ENCODE assay signal across 25 mouse cellular contexts in genomic region chr6:121380576-121380975, GRCm38 (mm10). TPM values are rescaled to one million over a fixed set of nuclear protein-coding genes. Genes with fewer than 3 reads are reported as not detected.
"Had no signal": no experiment of that assay in that cellular context is flagged by ENCODE, and none has a peak within 500 bp of the region (broad histone marks: within the 10 kb centered on the region; RNA-seq: fewer than 3 reads in every experiment).

No protein-coding gene starts in this region.

- H3K27ac ChIP-seq: heart, embryonic 13.5 days; heart, embryonic 15.5 days; hindbrain, embryonic 10.5 days; hindbrain, embryonic 12.5 days; hindbrain, embryonic 14.5 days; intestine, embryonic 15.5 days; layer of hippocampus, adult 2 months; limb, embryonic 13.5 days; limb, embryonic 15.5 days; liver, embryonic 12.5 days; liver, embryonic 14.5 days had no signal

- ATAC-seq: hindbrain, embryonic 16.5 days; inflammation-experienced regulatory T-cells, adult 6 months; intestine, embryonic 15.5 days; intestine, postnatal 0 days; liver, embryonic 12.5 days had no signal

- H3K4me1 ChIP-seq: heart, embryonic 13.5 days; heart, embryonic 15.5 days; intestine, embryonic 15.5 days; liver, embryonic 12.5 days had no signal

- H3K9me3 ChIP-seq: heart, embryonic 13.5 days; heart, embryonic 15.5 days; hindbrain, embryonic 10.5 days; hindbrain, embryonic 12.5 days; intestine, embryonic 15.5 days; limb, embryonic 13.5 days; limb, embryonic 15.5 days; liver, embryonic 12.5 days had no signal

- H3K27me3 ChIP-seq: limb, embryonic 15.5 days had no signal

- H3K4me3 ChIP-seq: heart, embryonic 13.5 days; heart, embryonic 15.5 days; hindbrain, embryonic 10.5 days; hindbrain, embryonic 12.5 days; intestine, embryonic 15.5 days; layer of hippocampus, adult 2 months; limb, embryonic 13.5 days; limb, embryonic 15.5 days; liver, embryonic 12.5 days had no signal

- DNase-seq: gastrocnemius, postnatal 10 days; gastrocnemius, postnatal 25 days; heart, postnatal 14 days; heart, postnatal 36 days; kidney, adult 18-20 months; kidney, adult 8-10 months; kidney, postnatal 10 days; kidney, postnatal 4 days; left cerebral cortex, postnatal 4 days had no signal

- H3K36me3 ChIP-seq: heart, embryonic 13.5 days; heart, embryonic 15.5 days; hindbrain, embryonic 10.5 days; hindbrain, embryonic 12.5 days; intestine, embryonic 15.5 days; limb, embryonic 13.5 days; limb, embryonic 15.5 days; liver, embryonic 12.5 days had no signal

- H3K4me2 ChIP-seq: heart, embryonic 11.5 days; heart, embryonic 13.5 days; heart, embryonic 15.5 days; hindbrain, embryonic 12.5 days; hindbrain, embryonic 14.5 days; intestine, embryonic 15.5 days; limb, embryonic 13.5 days; limb, embryonic 15.5 days; liver, embryonic 12.5 days had no signal

- H3K9ac ChIP-seq: heart, embryonic 13.5 days; heart, embryonic 15.5 days; hindbrain, embryonic 12.5 days; hindbrain, embryonic 14.5 days; intestine, embryonic 15.5 days; limb, embryonic 13.5 days; limb, embryonic 15.5 days; liver, embryonic 12.5 days; liver, embryonic 14.5 days had no signal

RNA-seq across cellular contexts. Expression of gene Slc6a12, which starts 37.7 kb away (rescaled TPM):
- polyA plus RNA-seq: heart, embryonic 13.5 days; heart, embryonic 15.5 days; heart, postnatal 0 days; hindbrain, embryonic 10.5 days; inflammation-experienced regulatory T-cells, adult 6 months; limb, embryonic 13.5 days had no signal
